Mouse (Mus musculus) urinary bladder, postnatal 14 days (tissue): ENCODE data around the gene Tango6.

ENCODE experiments used
- DNase-seq: peaks from one replicate; pipeline ENCODE4 v3.0.0; 2021; ENCODE audit warnings: low spot score

Gene Tango6

GRCm38 (mm10) chr8:106817171-106817545 is 134.3 kb downstream of the Tango6 start:
- DNase-seq, result no peak

GRCm38 (mm10) chr8:106818626-106819515 is 136.0 kb downstream of the Tango6 start:
- DNase-seq, result peak; percentile 26

GRCm38 (mm10) chr8:106819581-106819980 is 136.7 kb downstream of the Tango6 start:
- no peak for DNase-seq

GRCm38 (mm10) chr8:106820553-106821515 is 138.0 kb downstream of the Tango6 start:
- DNase-seq, result no peak

GRCm38 (mm10) chr8:106828921-106829320 is 146.1 kb downstream of the Tango6 start:
- no peak for DNase-seq

GRCm38 (mm10) chr8:106829526-106830045 is 146.7 kb downstream of the Tango6 start:
- DNase-seq, result no peak

- DNase-seq, result no peak
These were observed 152.0 kb downstream of the Tango6 start for GRCm38 (mm10) chr8:106834899-106835298.

GRCm38 (mm10) chr8:106836525-106836924 is 153.7 kb downstream of the Tango6 start:
- DNase-seq, result no peak

GRCm38 (mm10) chr8:106838803-106839202 is 155.9 kb downstream of the Tango6 start:
- no peak for DNase-seq

- DNase-seq, result no peak
These were observed 156.5 kb downstream of the Tango6 start for GRCm38 (mm10) chr8:106839209-106840001.

GRCm38 (mm10) chr8:106850034-106850433 is 167.2 kb downstream of the Tango6 start:
- no peak for DNase-seq

GRCm38 (mm10) chr8:106854534-106855241 is 171.8 kb downstream of the Tango6 start:
- DNase-seq, result no peak

GRCm38 (mm10) chr8:106855242-106855562 is 172.3 kb downstream of the Tango6 start:
- no peak for DNase-seq

- DNase-seq, result no peak
These were observed 180.0 kb downstream of the Tango6 start for GRCm38 (mm10) chr8:106862845-106863244.

- no peak for DNase-seq
These were observed 182.5 kb downstream of the Tango6 start for GRCm38 (mm10) chr8:106865354-106865753.

- peak; percentile 37 for DNase-seq
These were observed 187.2 kb downstream of the Tango6 start, which contains the start of gene Has3 for GRCm38 (mm10) chr8:106870051-106870450. Gene Has3, plus strand, starts transcription at chr8:106870242.

GRCm38 (mm10) chr8:106870537-106871327 is 187.9 kb downstream of the Tango6 start:
- DNase-seq, result peak; percentile 68

GRCm38 (mm10) chr8:106871328-106871926 is 188.6 kb downstream of the Tango6 start:
- no peak for DNase-seq

- DNase-seq, result peak; percentile 70
These were observed 189.1 kb downstream of the Tango6 start for GRCm38 (mm10) chr8:106871931-106872371.
